Mouse (Mus musculus): ENCODE data around the gene Meis3.
A peak's percentile ranks its signal among the peaks of the same experiment; 100 is the strongest.

The Meis3 gene

GRCm38 (mm10) chr7:16160702-16161101 is 14.2 kb upstream of the Meis3 start:
- DNase-seq, result no peak

- DNase-seq, result no peak
Observed at GRCm38 (mm10) chr7:16161302-16161701, 13.6 kb upstream of the Meis3 start.

GRCm38 (mm10) chr7:16162036-16162435 is 12.9 kb upstream of the Meis3 start:
- DNase-seq, result no peak

- DNase-seq, result no peak
Observed at GRCm38 (mm10) chr7:16172141-16172581, 2.7 kb upstream of the Meis3 start.

GRCm38 (mm10) chr7:16172586-16173140 is 2.2 kb upstream of the Meis3 start:
- DNase-seq, result no peak

- no peak for DNase-seq
Observed at GRCm38 (mm10) chr7:16173146-16173545, 1.7 kb upstream of the Meis3 start.

GRCm38 (mm10) chr7:16175542-16175931 is 647 bp downstream of the Meis3 start:
- peak in 1 of 2 experiments; percentile 25 for DNase-seq

- DNase-seq, result no peak
Observed at GRCm38 (mm10) chr7:16178114-16178513, 3.2 kb downstream of the Meis3 start.

GRCm38 (mm10) chr7:16183663-16184062 is 8.8 kb downstream of the Meis3 start:
- peak; percentile 51 to 54 for DNase-seq

GRCm38 (mm10) chr7:16187494-16187893 is 12.6 kb downstream of the Meis3 start:
- no peak for DNase-seq

- DNase-seq, result peak; percentile 74 to 81
Observed at GRCm38 (mm10) chr7:16192315-16192714, 17.4 kb downstream of the Meis3 start.

GRCm38 (mm10) chr7:16193702-16194101 is 18.8 kb downstream of the Meis3 start:
- DNase-seq, result no peak

- peak in 1 of 2 experiments; percentile 51 for DNase-seq
Observed at GRCm38 (mm10) chr7:16196616-16197015, 21.7 kb downstream of the Meis3 start.

GRCm38 (mm10) chr7:16197166-16197565 is 22.3 kb downstream of the Meis3 start:
- DNase-seq, result peak; percentile 66 to 83

GRCm38 (mm10) chr7:16198540-16198939 is 23.6 kb downstream of the Meis3 start:
- peak; percentile 44 to 62 for DNase-seq

- peak; percentile 69 to 82 for DNase-seq
Observed at GRCm38 (mm10) chr7:16201136-16201535, 26.2 kb downstream of the Meis3 start.

- no peak for DNase-seq
Observed at GRCm38 (mm10) chr7:16202756-16203504, 28.0 kb downstream of the Meis3 start.

GRCm38 (mm10) chr7:16203505-16203903 is 28.6 kb downstream of the Meis3 start:
- DNase-seq, result no peak

GRCm38 (mm10) chr7:16204791-16205190 is 29.9 kb downstream of the Meis3 start:
- no peak for DNase-seq

GRCm38 (mm10) chr7:16207076-16207475 is 32.2 kb downstream of the Meis3 start:
- peak; percentile 71 to 87 for DNase-seq

GRCm38 (mm10) chr7:16207496-16207895 is 32.6 kb downstream of the Meis3 start:
- DNase-seq, result peak in 1 of 2 experiments; percentile 54

GRCm38 (mm10) chr7:16208781-16209665 is 34.1 kb downstream of the Meis3 start:
- DNase-seq, result no peak

- no peak for DNase-seq
Observed at GRCm38 (mm10) chr7:16210862-16211365, 36.0 kb downstream of the Meis3 start.
